8 mouse cellular contexts compared by ENCODE assay signal in the genomic region with DNA sequence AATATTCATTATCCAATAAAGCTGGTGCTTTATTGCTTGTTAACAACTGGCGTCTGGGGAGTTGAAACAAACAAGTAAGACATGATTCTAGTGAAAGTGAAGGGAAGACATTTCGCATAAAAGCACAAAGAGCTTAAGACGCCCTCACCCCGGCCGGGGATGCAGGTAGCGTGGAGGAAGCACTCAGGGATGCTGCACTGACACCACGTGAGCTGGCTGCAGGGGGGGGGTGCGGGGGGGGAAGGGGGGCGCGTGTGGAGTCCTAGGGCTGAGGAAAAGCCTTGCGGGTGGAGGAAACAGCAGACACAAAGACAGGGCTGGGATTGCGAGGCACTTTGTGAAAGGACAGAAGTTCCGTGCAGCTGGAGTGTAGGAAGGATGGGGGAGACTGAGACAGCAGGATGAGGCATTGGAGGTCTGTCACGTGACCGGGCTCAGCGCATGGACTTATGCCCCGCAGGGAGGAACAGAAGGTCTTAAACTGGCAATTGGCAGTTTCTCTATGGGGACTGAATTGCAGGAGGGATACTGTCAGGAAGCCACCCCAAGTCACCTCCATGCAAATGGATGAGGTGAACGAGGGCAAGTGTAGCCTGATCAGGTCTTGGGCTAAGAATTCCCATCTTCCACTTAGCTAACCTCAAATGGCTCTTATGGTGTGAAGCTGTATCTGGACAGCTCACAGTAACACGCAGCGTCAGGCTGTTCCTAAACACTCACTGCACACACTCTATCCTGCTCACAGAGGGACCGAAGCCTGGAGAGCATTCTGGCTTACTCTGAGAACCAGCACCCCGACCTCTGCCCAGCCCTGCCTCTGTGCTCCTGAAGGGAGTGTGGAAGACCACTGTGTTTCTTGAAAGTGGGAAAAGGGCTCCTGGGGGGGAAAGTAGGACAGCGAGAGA. TPM values are rescaled to one million over a fixed set of nuclear protein-coding genes. Genes with fewer than 3 reads are reported as not detected.
DNase-seq lines count a peak whose midpoint lies in the region; ATAC-seq and TF ChIP-seq lines count a peak whose summit lies in the region.

No protein-coding gene starts in this region.

- intact Hi-C loops in heart, postnatal 36 days (cut with DNase I), result no loop called here

- TF ChIP-seq CTCF in cortical plate, adult 2 months (IDR thresholded peaks at IDR 0.05; ENCODE audit: extremely low read depth, insufficient read depth, low read length), result no peak

- H3K4me1 ChIP-seq in lung, embryonic 15.5 days, result peaks cover 7% of the 10 kb centered on the region
- H3K4me1 ChIP-seq in cortical plate, adult 2 months (ENCODE audit: control insufficient read depth, insufficient read depth, low read length), result no peaks in the 10 kb centered on the region
- H3K4me1 ChIP-seq in hindbrain, embryonic 16.5 days (ENCODE audit: control insufficient read depth, insufficient read depth, low read depth, low read length), result peaks cover 12% of the 10 kb centered on the region
- peaks cover 22% of the 10 kb centered on the region for H3K4me1 ChIP-seq in midbrain, embryonic 13.5 days (replicated peaks)

- 0 out of 2 replicates have a peak overlapping the region, but pooled peaks have one; percentile 9 for H3K4me3 ChIP-seq in lung, embryonic 15.5 days
- H3K4me3 ChIP-seq in cortical plate, adult 2 months (ENCODE audit: insufficient read depth, low read length), result 0 out of 2 replicates have a peak overlapping the region, but pooled peaks have one; percentile 5
- peak overlapping the region; percentile 28 for H3K4me3 ChIP-seq in hindbrain, embryonic 16.5 days (ENCODE audit: low read length)
- peak overlapping the region; percentile 36 for H3K4me3 ChIP-seq in midbrain, embryonic 13.5 days (replicated peaks)

- H3K9ac ChIP-seq in lung, embryonic 15.5 days, result no peak overlapping the region
- H3K9ac ChIP-seq in hindbrain, embryonic 16.5 days (ENCODE audit: low read depth, low read length), result peak overlapping the region; percentile 49
- peak overlapping the region; percentile 55 for H3K9ac ChIP-seq in midbrain, embryonic 13.5 days (replicated peaks)

- peak overlapping the region; percentile 49 for H3K4me2 ChIP-seq in lung, embryonic 15.5 days
- peak overlapping the region; percentile 58 for H3K4me2 ChIP-seq in hindbrain, embryonic 16.5 days (ENCODE audit: low read length)
- H3K4me2 ChIP-seq in midbrain, embryonic 13.5 days (replicated peaks), result peak overlapping the region; percentile 61

- WGBS in lung, embryonic 15.5 days, result 10% methylated on average over 22 of the region's 23 CpGs
- WGBS in hindbrain, embryonic 16.5 days, result 8% methylated on average over 23 of the region's 23 CpGs
- 9% methylated on average over 23 of the region's 23 CpGs for WGBS in midbrain, embryonic 13.5 days

- H3K36me3 ChIP-seq in lung, embryonic 15.5 days, result no peaks in the 10 kb centered on the region
- no peaks in the 10 kb centered on the region for H3K36me3 ChIP-seq in hindbrain, embryonic 16.5 days (ENCODE audit: control insufficient read depth, insufficient read depth, low read length)
- no peaks in the 10 kb centered on the region for H3K36me3 ChIP-seq in midbrain, embryonic 13.5 days

- no peak for TF ChIP-seq POLR2A in cortical plate, adult 2 months (IDR thresholded peaks at IDR 0.05; ENCODE audit: extremely low read depth, insufficient read depth, low read length)

- no peak for DNase-seq in lung, postnatal 36 days
- no peak for DNase-seq in c-Kit-positive CD71-positive TER-119-positive erythroid progenitor cells, embryonic 14.5 days (ENCODE audit: low spot score)
- DNase-seq in lung, postnatal 4 days, result no peak
- DNase-seq in heart, postnatal 36 days, result no peak

- ATAC-seq in lung, embryonic 15.5 days (ENCODE audit: borderline replicate concordance, extremely low read depth, low FRiP score, low TSS enrichment), result peak; percentile 52; the same call in 1 of the 2 replicates
- peak; percentile 79 for ATAC-seq in hindbrain, embryonic 16.5 days
- peak; percentile 82 for ATAC-seq in midbrain, embryonic 13.5 days

- no peaks in the 10 kb centered on the region for H3K9me3 ChIP-seq in lung, embryonic 15.5 days
- H3K9me3 ChIP-seq in hindbrain, embryonic 16.5 days (ENCODE audit: control insufficient read depth, low read length), result no peaks in the 10 kb centered on the region
- 0 out of 2 replicates have a peak, but pooled peaks cover 2% of the 10 kb centered on the region for H3K9me3 ChIP-seq in midbrain, embryonic 13.5 days

- H3K27me3 ChIP-seq in lung, embryonic 15.5 days, result peaks cover 8% of the 10 kb centered on the region; the same call in 1 of the 2 replicates
- no peaks in the 10 kb centered on the region; the same call in 1 of the 2 replicates for H3K27me3 ChIP-seq in hindbrain, embryonic 16.5 days (replicated peaks; ENCODE audit: control insufficient read depth, insufficient read depth, low read length)
- H3K27me3 ChIP-seq in midbrain, embryonic 13.5 days, result peaks cover 7% of the 10 kb centered on the region; the same call in 1 of the 2 replicates

- no peak overlapping the region for H3K27ac ChIP-seq in lung, embryonic 15.5 days
- no peak overlapping the region for H3K27ac ChIP-seq in cortical plate, adult 2 months (ENCODE audit: insufficient read depth, low read length)
- peak overlapping the region; percentile 56 for H3K27ac ChIP-seq in hindbrain, embryonic 16.5 days (ENCODE audit: low read depth, low read length)
- H3K27ac ChIP-seq in midbrain, embryonic 13.5 days, result peak overlapping the region; percentile 58

RNA-seq across cellular contexts. Expression of a gene that starts 49.2 kb away (rescaled TPM):
- polyA plus RNA-seq in lung, embryonic 15.5 days (2015; fragmentation: Nextera tagmentation; extraction: Ambion mirVana), result 2.2 TPM in 2 replicates
- 91.8 and 97.1 TPM in 2 replicates for polyA plus RNA-seq in cortical plate, adult 2 months (2012; rRNA removed)
- 20.7 and 24.0 TPM in 2 replicates for polyA plus RNA-seq in hindbrain, embryonic 16.5 days (2015; fragmentation: Nextera tagmentation; extraction: Ambion mirVana)
- polyA plus RNA-seq in midbrain, embryonic 13.5 days (2015; fragmentation: Nextera tagmentation; extraction: Ambion mirVana), result 10.9 and 12.0 TPM in 2 replicates
- total RNA-seq in heart, postnatal 36 days (2021), result under 1 TPM; 0.05 to 0.11 TPM

Comparison
In these comparisons a context has a peak if more than half of its experiments do, and no peak if none do; other contexts are left out.
1. H3K27ac ChIP-seq: peak in hindbrain, embryonic 16.5 days (single experiment) and midbrain, embryonic 13.5 days (single experiment); none in lung, embryonic 15.5 days (single experiment) and cortical plate, adult 2 months (single experiment).
2. Peak in every context shown above with its lines, with median percentiles within 50 percentile points of each other: ATAC-seq, H3K4me2 ChIP-seq and H3K4me3 ChIP-seq.